Mouse (Mus musculus): ENCODE measurements around the gene Rom1. TPM values are rescaled to one million over a fixed set of nuclear protein-coding genes. Genes with fewer than 3 reads are reported as not detected.

Gene Rom1
- polyA plus RNA-seq, 1 experiment from 2014 or later = 2.4 TPM

GRCm38 (mm10) chr19:8936736-8937135, 7.6 kb upstream of the Rom1 start:
- Histone ChIP-seq H3K36me3 (ENCODE audit: control insufficient read depth, insufficient read depth) (peaks cover 12% of the 10 kb centered on the region; the same call in 1 of the 2 replicates), H3K27ac (ENCODE audit: low read length) (no peak overlapping the region), H3K4me1 (ENCODE audit: control insufficient read depth, low read depth, low read length) (peaks cover 10% of the 10 kb centered on the region), H3K4me2 (ENCODE audit: low read depth, low read length) (no peak overlapping the region), H3K9me3 (replicated peaks; ENCODE audit: control insufficient read depth, low read length) (no peaks in the 10 kb centered on the region), H3K9ac (ENCODE audit: low read depth, low read length) (no peak overlapping the region), H3K27me3 (ENCODE audit: control insufficient read depth, insufficient read depth, low read depth, low read length) (no peaks in the 10 kb centered on the region), H3K4me3 (ENCODE audit: low read depth, low read length) (no peak overlapping the region)
- no peak for ATAC-seq (ENCODE audit: low read depth)
- 85% methylated on average over 2 of the region's 2 CpGs for WGBS (ENCODE audit: insufficient replicate concordance)

- no peak for ATAC-seq (ENCODE audit: low read depth)
- Histone ChIP-seq H3K27me3 (ENCODE audit: control insufficient read depth, insufficient read depth, low read depth, low read length) (no peaks in the 10 kb centered on the region), H3K4me2 (ENCODE audit: low read depth, low read length) (peak overlapping the region; percentile 99), H3K9ac (ENCODE audit: low read depth, low read length) (peak overlapping the region; percentile 88), H3K4me3 (ENCODE audit: low read depth, low read length) (peak overlapping the region; percentile 90), H3K27ac (ENCODE audit: low read length) (no peak overlapping the region), H3K9me3 (replicated peaks; ENCODE audit: control insufficient read depth, low read length) (no peaks in the 10 kb centered on the region), H3K4me1 (ENCODE audit: control insufficient read depth, low read depth, low read length) (peaks cover 41% of the 10 kb centered on the region), H3K36me3 (ENCODE audit: control insufficient read depth, insufficient read depth) (peaks cover 5% of the 10 kb centered on the region; the same call in 1 of the 2 replicates)
- 75% methylated on average over 7 of the region's 7 CpGs for WGBS (ENCODE audit: insufficient replicate concordance)
Observed at GRCm38 (mm10) chr19:8930771-8931170, 1.6 kb upstream of the Rom1 start.

- Histone ChIP-seq H3K27me3 (ENCODE audit: control insufficient read depth, insufficient read depth, low read depth, low read length) (no peaks in the 10 kb centered on the region), H3K9me3 (replicated peaks; ENCODE audit: control insufficient read depth, low read length) (no peaks in the 10 kb centered on the region), H3K4me3 (ENCODE audit: low read depth, low read length) (peak overlapping the region; percentile 90), H3K4me2 (ENCODE audit: low read depth, low read length) (peak overlapping the region; percentile 99), H3K4me1 (ENCODE audit: control insufficient read depth, low read depth, low read length) (peaks cover 41% of the 10 kb centered on the region), H3K36me3 (ENCODE audit: control insufficient read depth, insufficient read depth) (peaks cover 5% of the 10 kb centered on the region; the same call in 1 of the 2 replicates), H3K9ac (ENCODE audit: low read depth, low read length) (peak overlapping the region; percentile 88), H3K27ac (ENCODE audit: low read length) (peak overlapping the region; percentile 91)
- ATAC-seq (ENCODE audit: low read depth) = no peak
- WGBS (ENCODE audit: insufficient replicate concordance) = 6% methylated on average over 11 of the region's 11 CpGs
Observed at GRCm38 (mm10) chr19:8930117-8930516, 961 bp upstream of the Rom1 start.

- H3K4me1 ChIP-seq (ENCODE audit: control insufficient read depth, low read depth, low read length) = peaks cover 41% of the 10 kb centered on the region
- ATAC-seq (ENCODE audit: low read depth) = peak; percentile 0; the same call in 1 of the 2 replicates
Observed at GRCm38 (mm10) chr19:8928689-8929223, 400 bp downstream of the Rom1 start.

GRCm38 (mm10) chr19:8927891-8928525, 1.1 kb downstream of the Rom1 start:
- WGBS (ENCODE audit: insufficient replicate concordance) = 27% methylated on average over 12 of the region's 12 CpGs
- peak overlapping the region; percentile 90 for H3K4me3 ChIP-seq (ENCODE audit: low read depth, low read length)
- H3K4me1 ChIP-seq (ENCODE audit: control insufficient read depth, low read depth, low read length) = peaks cover 43% of the 10 kb centered on the region
- no peaks in the 10 kb centered on the region for H3K36me3 ChIP-seq (ENCODE audit: control insufficient read depth, insufficient read depth)
- peak; percentile 37 for ATAC-seq (ENCODE audit: low read depth)
- no peaks in the 10 kb centered on the region for H3K9me3 ChIP-seq (replicated peaks; ENCODE audit: control insufficient read depth, low read length)
- peak overlapping the region; percentile 91 for H3K27ac ChIP-seq (ENCODE audit: low read length)
- peak overlapping the region; percentile 99 for H3K4me2 ChIP-seq (ENCODE audit: low read depth, low read length)
- H3K27me3 ChIP-seq (ENCODE audit: control insufficient read depth, insufficient read depth, low read depth, low read length) = no peaks in the 10 kb centered on the region
- H3K9ac ChIP-seq (ENCODE audit: low read depth, low read length) = peak overlapping the region; percentile 1; the same call in 1 of the 2 replicates

More at GRCm38 (mm10) chr19:8928689-8929223, 400 bp downstream of the Rom1 start:
- Histone ChIP-seq H3K27ac (ENCODE audit: low read length) (peak overlapping the region; percentile 91), H3K36me3 (ENCODE audit: control insufficient read depth, insufficient read depth) (peaks cover 2% of the 10 kb centered on the region; the same call in 1 of the 2 replicates), H3K9ac (ENCODE audit: low read depth, low read length) (peak overlapping the region; percentile 88), H3K27me3 (ENCODE audit: control insufficient read depth, insufficient read depth, low read depth, low read length) (no peaks in the 10 kb centered on the region), H3K9me3 (replicated peaks; ENCODE audit: control insufficient read depth, low read length) (no peaks in the 10 kb centered on the region), H3K4me3 (ENCODE audit: low read depth, low read length) (peak overlapping the region; percentile 90), H3K4me2 (ENCODE audit: low read depth, low read length) (peak overlapping the region; percentile 99)
- 30% methylated on average over 16 of the region's 16 CpGs for WGBS (ENCODE audit: insufficient replicate concordance)

GRCm38 (mm10) chr19:8926766-8927165, 2.4 kb downstream of the Rom1 start:
- Histone ChIP-seq H3K4me1 (ENCODE audit: control insufficient read depth, low read depth, low read length) (peaks cover 46% of the 10 kb centered on the region), H3K36me3 (ENCODE audit: control insufficient read depth, insufficient read depth) (no peaks in the 10 kb centered on the region), H3K4me3 (ENCODE audit: low read depth, low read length) (no peak overlapping the region), H3K27me3 (ENCODE audit: control insufficient read depth, insufficient read depth, low read depth, low read length) (no peaks in the 10 kb centered on the region), H3K9ac (ENCODE audit: low read depth, low read length) (no peak overlapping the region), H3K27ac (ENCODE audit: low read length) (no peak overlapping the region), H3K4me2 (ENCODE audit: low read depth, low read length) (no peak overlapping the region), H3K9me3 (replicated peaks; ENCODE audit: control insufficient read depth, low read length) (no peaks in the 10 kb centered on the region)
- ATAC-seq (ENCODE audit: low read depth) = no peak
- 46% methylated on average over 2 of the region's 2 CpGs for whole genome bisulfite sequencing (ENCODE audit: insufficient replicate concordance)

- H3K4me3 ChIP-seq (ENCODE audit: low read depth, low read length) = peak overlapping the region; percentile 87
- ATAC-seq (ENCODE audit: low read depth) = no peak
- peak overlapping the region; percentile 92 for H3K4me2 ChIP-seq (ENCODE audit: low read depth, low read length)
- no peaks in the 10 kb centered on the region; the same call in 1 of the 2 replicates for H3K36me3 ChIP-seq (ENCODE audit: control insufficient read depth, insufficient read depth)
- H3K9me3 ChIP-seq (replicated peaks; ENCODE audit: control insufficient read depth, low read length) = no peaks in the 10 kb centered on the region
- peak overlapping the region; percentile 96; the same call in 1 of the 2 replicates for H3K27ac ChIP-seq (ENCODE audit: low read length)
- peaks cover 19% of the 10 kb centered on the region for H3K4me1 ChIP-seq (ENCODE audit: control insufficient read depth, low read depth, low read length)
- peak overlapping the region; percentile 90; the same call in 1 of the 2 replicates for H3K9ac ChIP-seq (ENCODE audit: low read depth, low read length)
- WGBS (ENCODE audit: insufficient replicate concordance) = 73% methylated on average over 9 of the region's 9 CpGs
- H3K27me3 ChIP-seq (ENCODE audit: control insufficient read depth, insufficient read depth, low read depth, low read length) = no peaks in the 10 kb centered on the region
Observed at GRCm38 (mm10) chr19:8921741-8922140, 7.4 kb downstream of the Rom1 start.

- peaks cover 5% of the 10 kb centered on the region for H3K36me3 ChIP-seq (ENCODE audit: control insufficient read depth, insufficient read depth)
- H3K4me3 ChIP-seq (ENCODE audit: low read depth, low read length) = peak overlapping the region; percentile 87
- no peaks in the 10 kb centered on the region for H3K9me3 ChIP-seq (replicated peaks; ENCODE audit: control insufficient read depth, low read length)
- H3K9ac ChIP-seq (ENCODE audit: low read depth, low read length) = peak overlapping the region; percentile 90
- H3K27me3 ChIP-seq (ENCODE audit: control insufficient read depth, insufficient read depth, low read depth, low read length) = no peaks in the 10 kb centered on the region
- no peak for ATAC-seq (ENCODE audit: low read depth)
- H3K27ac ChIP-seq (ENCODE audit: low read length) = peak overlapping the region; percentile 96
- under 1% methylated on average over 6 of the region's 6 CpGs for WGBS (ENCODE audit: insufficient replicate concordance)
- peaks cover 16% of the 10 kb centered on the region for H3K4me1 ChIP-seq (ENCODE audit: control insufficient read depth, low read depth, low read length)
- peak overlapping the region; percentile 92 for H3K4me2 ChIP-seq (ENCODE audit: low read depth, low read length)
Observed at GRCm38 (mm10) chr19:8920836-8921291, 8.3 kb downstream of the Rom1 start.
